Mouse (Mus musculus): Measurements from ENCODE around the gene Sympk. TPM values are rescaled to one million over a fixed set of nuclear protein-coding genes. Genes with fewer than 3 reads are reported as not detected.
A peak's percentile ranks its signal among the peaks of the same experiment; 100 is the strongest.

The Sympk gene
- total and polyA plus RNA-seq, 3 experiments, result 43.7 to 141 (median 111) TPM

DNA sequence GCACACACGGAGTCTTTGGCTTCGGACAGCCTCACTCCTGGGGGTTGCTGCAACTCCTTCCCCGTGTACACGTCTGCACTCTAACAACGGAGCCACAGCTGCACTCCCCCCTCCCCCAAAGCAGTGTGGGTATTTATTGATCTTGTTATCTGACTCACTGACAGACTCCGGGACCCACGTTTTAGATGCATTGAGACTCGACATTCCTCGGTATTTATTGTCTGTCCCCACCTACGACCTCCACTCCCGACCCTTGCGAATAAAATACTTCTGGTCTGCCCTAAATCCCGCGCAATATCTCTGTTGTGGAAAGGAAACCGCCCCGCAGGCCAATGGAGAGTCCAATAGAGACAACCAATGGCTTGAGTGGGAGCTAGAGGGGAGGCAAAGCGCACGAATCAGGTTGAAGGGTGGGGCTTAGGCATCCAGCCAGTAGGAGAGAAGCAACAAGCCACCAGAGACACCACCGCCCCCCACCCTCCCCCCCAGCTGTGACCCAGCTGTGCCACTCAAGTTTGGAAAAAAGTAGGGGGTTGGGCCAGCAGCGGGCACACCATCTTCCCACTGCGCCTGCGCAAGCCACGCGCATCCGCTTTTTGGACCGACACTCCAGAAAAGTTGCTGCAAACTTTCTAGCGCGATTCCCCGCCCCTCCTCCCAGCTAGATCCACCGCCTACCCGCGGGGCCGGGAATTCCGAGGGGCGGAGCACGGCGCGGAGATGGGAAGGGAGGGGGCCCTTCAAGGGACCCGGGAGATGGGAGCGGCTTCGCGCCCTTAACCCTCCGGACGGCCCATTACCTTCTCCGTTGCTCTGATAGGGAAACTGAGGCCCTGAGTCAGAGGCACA lies 69.6 kb downstream of the Sympk start:
- Histone ChIP-seq H3K36me3 (replicated peaks in 1 of 2; ENCODE audit: control insufficient read depth in 1 of 2, insufficient read depth in 1 of 2, low read length in 1 of 2) (no peaks in the 10 kb centered on the region), H3K79me2 (replicated peaks; ENCODE audit: control insufficient read depth, extremely low read depth, insufficient read depth, poor library complexity, severe bottlenecking) (no peaks in the 10 kb centered on the region), H3K27ac (ENCODE audit: insufficient read depth, low read depth) (peak overlapping the region; percentile 44; the same call in 1 of the 2 replicates), H3K4me1 (ENCODE audit: control insufficient read depth in 1 of 2, insufficient read depth in 2 of 2) (peaks cover 5 to 26% of the 10 kb centered on the region in 2 experiments; a peak in 3 of 4 replicates), H3K9me3 (replicated peaks; ENCODE audit: low read length) (no peaks in the 10 kb centered on the region), H3K4me3 (replicated peaks in 1 of 3; ENCODE audit: low read depth in 2 of 3, low read length in 2 of 3, poor library complexity in 1 of 3) (peak overlapping the region; percentile 65 to 73 (median 72)), H3K9ac (ENCODE audit: insufficient read depth, low read depth) (peak overlapping the region; percentile 87), H3K27me3 (replicated peaks) (peaks cover 80% of the 10 kb centered on the region), H3K4me2 (ENCODE audit: insufficient read depth, low read depth, poor library complexity, severe bottlenecking) (peak overlapping the region; percentile 76)
- peak; percentile 44; the same call in 1 of the 2 replicates for TF ChIP-seq NELFE (IDR thresholded peaks at IDR 0.05; ENCODE audit: low read depth, low read length)
- peak; percentile 84 for TF ChIP-seq CHD2 (IDR thresholded peaks at IDR 0.05; ENCODE audit: low read length)
- 0 out of 2 replicates have a peak, but pooled peaks have one; percentile 18 for TF ChIP-seq MYC (IDR thresholded peaks at IDR 0.05; ENCODE audit: low read depth, low read length)
- no peak for TF ChIP-seq CHD1 (IDR thresholded peaks at IDR 0.05; ENCODE audit: low read depth, low read length)
- TF ChIP-seq ZNF384 (IDR thresholded peaks at IDR 0.05; ENCODE audit: low read depth, low read length), result peak; percentile 72
- TF ChIP-seq TCF12 (IDR thresholded peaks at IDR 0.05; ENCODE audit: low read depth, low read length), result peak; percentile 49
- peak; percentile 73; the same call in 1 of the 2 replicates for TF ChIP-seq MAZ (IDR thresholded peaks at IDR 0.05; ENCODE audit: low read depth, low read length)
- 0 out of 2 replicates have a peak, but pooled peaks have one; percentile 23 for TF ChIP-seq ZMIZ1 (IDR thresholded peaks at IDR 0.05; ENCODE audit: low read depth, low read length)
- no peak for TF ChIP-seq CTCF (conservative IDR thresholded peaks at IDR 0.05 in 1 of 2, IDR thresholded peaks at IDR 0.05 in 1 of 2; ENCODE audit: low read depth in 2 of 2, low read length in 2 of 2)
- no peak for TF ChIP-seq UBTF (IDR thresholded peaks at IDR 0.05; ENCODE audit: low read depth, low read length)
- no peak for TF ChIP-seq E2F4 (IDR thresholded peaks at IDR 0.05; ENCODE audit: insufficient replicate concordance, low read depth, low read length)
- no peak for TF ChIP-seq ZC3H11A (IDR thresholded peaks at IDR 0.05; ENCODE audit: low read depth, low read length)
- TF ChIP-seq IRF4 (IDR thresholded peaks at IDR 0.05; ENCODE audit: low read depth, low read length), result no peak; the same call in 1 of the 2 replicates
- no peak for TF ChIP-seq GABPA (IDR thresholded peaks at IDR 0.05; ENCODE audit: insufficient replicate concordance, low read depth, low read length)
- no peak for TF ChIP-seq USF2 (conservative IDR thresholded peaks at IDR 0.05; ENCODE audit: low read depth, low read length)
- TF ChIP-seq ELF1 (IDR thresholded peaks at IDR 0.05; ENCODE audit: low read depth, low read length), result 0 out of 2 replicates have a peak, but pooled peaks have one; percentile 1
- no peak for TF ChIP-seq MAFK (IDR thresholded peaks at IDR 0.05; ENCODE audit: insufficient replicate concordance, low read length)
- no peak for TF ChIP-seq ZKSCAN1 (IDR thresholded peaks at IDR 0.05; ENCODE audit: borderline replicate concordance, low read depth, low read length)
- peak; percentile 16; the same call in 1 of the 2 replicates for TF ChIP-seq MAX (IDR thresholded peaks at IDR 0.05; ENCODE audit: low read length)
- no peak for TF ChIP-seq JUND (conservative IDR thresholded peaks at IDR 0.05; ENCODE audit: low read depth, low read length)
- TF ChIP-seq BHLHE40 (IDR thresholded peaks at IDR 0.05; ENCODE audit: low read depth, low read length), result no peak
- TF ChIP-seq HCFC1 (IDR thresholded peaks at IDR 0.05; ENCODE audit: low read depth, low read length), result peak; percentile 59
- no peak for TF ChIP-seq RAD21 (IDR thresholded peaks at IDR 0.05; ENCODE audit: low read depth, low read length)
- no peak for TF ChIP-seq PAX5 (IDR thresholded peaks at IDR 0.05; ENCODE audit: low read length)
- peak; percentile 70 for TF ChIP-seq POLR2A (IDR thresholded peaks at IDR 0.05; ENCODE audit: low read depth, low read length)
- peak; percentile 94 for TF ChIP-seq NRF1 (IDR thresholded peaks at IDR 0.05; ENCODE audit: low read depth, low read length)
- TF ChIP-seq POLR2AphosphoS2 (IDR thresholded peaks at IDR 0.05; ENCODE audit: low read depth, low read length), result no peak
- 0 out of 2 replicates have a peak, but pooled peaks have one; percentile 35 for TF ChIP-seq KAT2A (IDR thresholded peaks at IDR 0.05; ENCODE audit: insufficient replicate concordance, low read length)
- TF ChIP-seq ETS1 (conservative IDR thresholded peaks at IDR 0.05; ENCODE audit: low read depth, low read length), result peak; percentile 82
- TF ChIP-seq SMC3 (IDR thresholded peaks at IDR 0.05; ENCODE audit: low read depth, low read length), result no peak
- no peak for TF ChIP-seq EP300 (IDR thresholded peaks at IDR 0.05; ENCODE audit: low read length)
- TF ChIP-seq USF1 (IDR thresholded peaks at IDR 0.05; ENCODE audit: low read depth, low read length), result no peak
- TF ChIP-seq MXI1 (IDR thresholded peaks at IDR 0.05; ENCODE audit: low read depth, low read length), result peak; percentile 44; the same call in 1 of the 2 replicates
- 0 out of 2 replicates have a peak, but pooled peaks have one; percentile 50 for TF ChIP-seq RCOR1 (conservative IDR thresholded peaks at IDR 0.05; ENCODE audit: low read depth, low read length)
- TF ChIP-seq JUN (IDR thresholded peaks at IDR 0.05; ENCODE audit: insufficient read depth, low read depth, low read length), result no peak
- TF ChIP-seq TBP (conservative IDR thresholded peaks at IDR 0.05; ENCODE audit: low read depth, low read length), result no peak; the same call in 1 of the 2 replicates
- no peak; the same call in 1 of the 2 replicates for TF ChIP-seq MEF2A (IDR thresholded peaks at IDR 0.05; ENCODE audit: borderline replicate concordance, low read depth, low read length)
- peak; percentile 93 for TF ChIP-seq SIN3A (IDR thresholded peaks at IDR 0.05; ENCODE audit: low read length)
- DNase-seq (ENCODE audit: extremely low read depth), result peak; percentile 97
- in situ Hi-C loops (cut with MboI; ENCODE audit: low pct_ligation_motif_present, low pct_unique_long_range_greater_than_20kb, low sequenced_read_pairs), result no loop called here
- dilution Hi-C loops (cut with MboI; ENCODE audit: extremely low pct_ligation_motif_present, extremely low pct_unique_long_range_greater_than_20kb, low sequenced_read_pairs), result no loop called here

Data from CH12.LX (cell line).